Mouse (Mus musculus) right cerebral cortex, postnatal 36 days (tissue): ENCODE measurements at regions not wholly inside any gene's neighbourhood (a gene's known extent, or its start where the extent isn't known, plus 50 kb on each side); places are given as distances from the start of the nearest gene placed in this dataset.
A peak's percentile ranks its signal among the peaks of the same experiment; 100 is the strongest.

Experiments used
- DNase-seq, 2 experiments: peaks; one replicate each; pipeline ENCODE4 v3.0.0; 2022; ENCODE audit warnings: low spot score in 2 of 2, mixed read lengths in 1 of 2

DNA sequence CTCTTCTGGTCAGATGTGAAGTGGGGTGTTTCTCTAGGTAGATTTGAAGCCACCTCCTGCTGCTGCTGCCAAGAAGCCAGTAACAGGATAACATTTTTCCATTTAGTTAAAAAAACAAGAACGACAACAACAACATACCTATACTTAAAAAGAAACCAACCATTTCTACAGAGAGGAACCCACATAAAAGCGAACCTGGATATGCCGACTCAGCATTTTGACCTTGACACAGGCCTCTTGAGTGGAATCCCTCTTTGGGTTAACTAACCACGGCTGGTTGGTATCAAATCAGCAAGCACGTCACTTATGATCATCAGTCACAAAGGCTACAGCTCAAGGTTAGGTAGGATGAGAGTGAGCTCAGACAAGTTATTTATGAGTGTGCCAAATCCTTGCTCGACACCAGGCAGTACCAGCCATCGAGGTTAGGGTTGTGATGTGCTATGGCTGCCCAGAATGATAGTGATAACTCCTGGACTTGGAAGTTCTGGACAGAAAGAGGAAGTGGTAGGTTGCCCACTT is 269.7 kb downstream of the Cbln1 start:
- no peak for DNase-seq

DNA sequence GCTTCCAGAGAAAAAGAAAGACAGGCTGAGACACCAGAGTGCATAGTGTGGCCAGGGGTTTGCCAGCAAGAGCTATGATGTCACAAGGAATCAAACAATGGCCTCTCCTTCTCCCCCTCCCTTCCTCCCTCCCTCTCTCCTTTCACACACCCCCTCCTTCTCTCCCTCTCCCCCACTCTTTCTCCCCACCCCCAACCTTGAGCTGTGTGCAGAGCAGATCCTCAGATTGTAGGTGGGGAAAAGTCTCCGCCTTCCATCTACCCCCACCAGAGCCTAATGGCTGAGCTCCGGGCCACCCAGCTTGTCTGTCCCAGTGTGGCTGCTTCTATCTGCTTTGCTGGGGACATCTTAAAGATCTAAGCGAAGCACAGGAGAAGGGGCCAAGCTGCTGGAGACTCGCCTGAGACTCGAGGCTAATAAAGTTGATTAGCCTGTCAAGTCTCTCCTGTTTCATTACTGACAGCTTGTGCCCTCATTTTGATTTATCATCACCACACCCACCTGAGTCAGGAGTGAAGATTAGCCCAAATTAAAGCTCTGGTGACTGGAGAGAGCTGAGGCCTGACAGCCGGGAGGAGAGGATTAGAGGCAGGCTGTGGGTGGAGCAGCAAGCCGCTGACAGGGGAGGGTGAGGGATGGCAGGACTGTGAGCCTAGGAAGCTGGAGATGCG is 272.8 kb downstream of the Cbln1 start:
- DNase-seq, result no peak

DNA sequence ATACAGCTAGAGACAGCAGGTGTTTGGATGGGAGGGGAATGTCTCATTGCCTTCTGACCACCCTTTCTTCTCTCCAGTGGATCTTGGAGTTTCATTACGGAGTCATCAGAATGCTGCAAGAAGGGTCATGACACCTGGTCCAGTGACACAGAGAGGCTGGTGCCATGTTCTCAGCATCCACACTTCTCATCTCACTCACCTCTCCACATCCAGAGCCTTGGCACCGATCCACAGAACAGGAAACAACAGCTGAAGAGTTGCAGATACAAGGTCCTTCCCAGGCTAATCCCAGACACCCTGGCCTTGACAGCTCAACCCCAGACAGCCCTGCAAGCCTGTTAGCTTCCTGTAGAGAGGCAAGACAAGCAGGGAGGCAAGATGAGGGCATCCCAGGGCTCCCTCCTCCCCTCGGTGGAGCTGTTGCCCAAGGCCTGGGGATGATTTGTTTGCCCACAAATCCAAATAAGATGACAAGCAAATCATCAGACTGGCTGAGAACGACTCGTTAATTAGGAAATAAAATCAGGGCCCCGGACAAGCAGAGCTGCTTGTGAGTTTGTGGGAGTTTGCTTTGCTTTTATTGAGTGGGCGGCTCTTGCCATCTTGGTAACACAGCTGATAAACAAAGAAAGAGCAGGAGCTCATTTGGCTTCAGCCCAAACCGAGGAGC is 274.4 kb downstream of the Cbln1 start:
- DNase-seq, result no peak

DNA sequence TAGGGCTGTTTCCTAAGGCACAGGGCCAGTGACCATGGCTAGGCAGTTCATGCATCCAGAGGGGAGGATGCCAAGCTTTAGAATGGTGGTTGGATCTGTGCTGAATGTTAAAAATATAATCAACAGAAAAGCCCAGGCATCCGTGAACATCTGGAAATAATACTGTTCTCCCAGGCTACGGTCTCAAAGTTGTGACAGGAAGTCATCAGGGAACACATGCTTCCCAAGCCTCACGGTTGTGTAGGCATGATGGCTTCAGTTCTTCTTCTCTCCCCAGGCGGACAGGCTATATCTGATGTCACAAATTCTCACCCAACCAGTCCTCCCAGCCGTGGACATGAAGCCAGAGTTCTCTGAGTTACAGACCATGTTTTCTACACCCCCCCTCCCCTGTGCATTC is 275.4 kb downstream of the Cbln1 start:
- no peak for DNase-seq

DNA sequence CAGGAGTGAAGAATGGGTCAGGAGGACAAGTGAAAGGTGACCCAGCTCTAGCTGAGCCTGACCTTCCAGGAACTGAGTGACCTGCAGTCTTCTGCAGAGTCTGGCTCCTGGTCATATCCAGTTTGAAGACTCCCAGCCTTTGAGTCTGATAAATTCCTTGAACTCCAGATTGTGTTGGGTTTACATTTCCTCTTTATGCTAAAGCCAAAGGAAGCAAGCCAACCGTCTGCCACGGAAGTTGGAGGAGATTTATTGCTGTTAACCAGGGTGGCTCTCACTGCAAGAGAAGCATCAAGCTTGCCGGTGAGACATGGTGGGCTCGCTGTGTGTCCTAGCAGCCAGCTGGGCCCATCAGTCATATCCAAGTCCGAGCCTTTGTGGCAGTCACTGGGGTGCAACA is 276.4 kb downstream of the Cbln1 start:
- DNase-seq, result no peak

DNA sequence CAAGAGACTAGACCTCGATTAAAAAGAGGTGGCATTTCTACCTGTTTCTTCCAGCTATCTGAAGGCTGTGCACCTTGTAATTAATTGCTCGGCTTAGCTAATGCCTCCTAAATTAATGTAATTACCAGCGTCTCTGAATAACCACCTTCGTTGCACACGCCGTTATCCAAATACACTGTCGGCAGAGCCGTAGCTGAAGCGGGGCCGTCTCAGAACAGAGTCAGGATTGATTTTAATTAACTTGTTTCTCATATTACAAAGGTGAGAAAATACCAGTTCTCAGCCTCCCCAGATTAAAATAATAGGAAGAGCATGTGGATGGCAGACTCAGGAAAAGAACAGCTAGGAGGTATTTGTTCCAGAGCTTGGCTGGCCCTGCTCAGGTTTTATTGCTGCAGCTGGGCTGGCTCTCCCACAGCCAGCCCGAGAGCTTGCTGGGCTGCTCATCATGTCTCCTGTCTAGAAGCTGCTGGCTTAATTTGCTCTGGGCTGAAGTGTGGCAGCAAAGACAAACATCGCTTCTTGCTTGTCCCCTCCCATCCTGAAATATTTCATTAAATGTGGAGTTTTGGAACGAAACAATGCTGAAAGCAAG is 282.5 kb downstream of the Cbln1 start:
- no peak for DNase-seq

DNA sequence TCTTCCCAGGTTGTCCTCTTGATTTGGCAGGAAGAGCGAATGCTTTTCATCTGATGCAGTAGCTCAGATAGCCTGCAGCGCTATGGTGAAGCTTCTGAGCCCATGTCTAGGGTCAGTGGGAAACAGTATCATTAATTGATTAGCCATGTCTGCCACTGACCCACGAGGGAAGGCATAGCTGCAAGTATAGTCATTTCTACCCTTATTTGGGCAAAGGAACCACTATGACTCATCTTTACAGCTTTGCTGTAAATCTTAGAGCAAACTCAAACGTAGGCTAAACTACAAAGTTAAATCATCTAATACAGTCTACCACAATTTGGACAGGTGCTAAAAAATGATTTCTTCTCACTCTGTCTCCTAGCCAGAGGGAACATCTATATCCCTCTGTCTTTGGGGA is 289.5 kb downstream of the Cbln1 start:
- DNase-seq, result no peak

DNA sequence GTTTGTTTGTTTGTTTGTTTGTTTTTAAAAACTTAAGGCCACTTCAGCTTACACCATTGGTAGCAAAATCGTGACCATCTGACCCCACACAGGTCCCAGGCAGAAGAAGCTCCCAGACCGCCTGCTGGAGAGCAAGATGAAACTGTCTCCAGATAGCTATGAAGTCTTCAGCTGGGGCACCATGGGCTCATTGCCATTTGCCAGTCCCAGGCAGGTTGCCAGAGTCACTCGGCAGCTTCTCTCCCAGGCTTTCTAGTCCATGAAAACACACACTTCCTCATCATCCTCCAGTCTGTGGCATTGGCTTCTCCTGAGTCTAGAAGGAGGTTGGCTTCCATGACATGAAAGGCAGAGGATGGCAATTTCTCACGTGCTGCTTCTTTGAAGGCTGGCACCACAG is 293.5 kb upstream of the N4bp1 start:
- no peak for DNase-seq

DNA sequence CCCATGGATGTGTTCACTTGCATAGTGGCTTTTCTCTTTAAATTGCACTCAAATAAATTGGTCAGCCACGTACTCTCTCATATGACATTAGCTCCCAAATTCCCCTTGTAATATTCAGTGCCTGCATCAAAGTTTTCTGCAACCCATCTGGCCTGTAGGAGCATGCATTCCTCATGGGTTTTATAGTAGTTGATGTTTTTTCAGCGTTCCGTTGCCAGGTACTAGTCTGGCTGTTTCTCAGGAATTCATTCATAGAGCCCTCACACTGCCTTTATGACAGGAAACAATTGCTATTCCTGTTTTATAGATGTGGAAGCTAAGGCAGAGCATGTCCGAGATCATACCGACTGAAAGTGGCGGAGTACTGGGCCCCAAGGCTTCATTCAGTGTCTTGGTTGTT is 292.6 kb upstream of the N4bp1 start:
- DNase-seq, result no peak

DNA sequence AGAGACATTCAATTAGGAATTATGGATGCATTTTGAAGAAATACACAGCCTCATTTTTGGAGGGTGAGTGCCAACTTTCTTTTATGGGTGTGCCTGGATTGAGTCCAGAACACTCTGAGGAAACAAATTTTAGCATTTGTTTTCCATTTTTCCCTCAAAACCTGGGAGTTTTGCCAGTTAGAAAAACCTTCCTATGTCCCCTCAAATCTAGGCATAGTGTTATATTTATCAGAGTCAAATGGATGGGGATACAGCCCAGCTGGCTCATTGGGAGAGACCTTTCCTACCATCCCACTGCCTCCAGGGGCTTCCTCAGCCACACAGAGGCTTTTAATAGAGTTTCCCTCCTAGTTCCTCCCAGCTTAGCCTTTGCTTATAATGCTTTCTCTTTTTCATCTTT is 290.0 kb upstream of the N4bp1 start:
- no peak for DNase-seq

DNA sequence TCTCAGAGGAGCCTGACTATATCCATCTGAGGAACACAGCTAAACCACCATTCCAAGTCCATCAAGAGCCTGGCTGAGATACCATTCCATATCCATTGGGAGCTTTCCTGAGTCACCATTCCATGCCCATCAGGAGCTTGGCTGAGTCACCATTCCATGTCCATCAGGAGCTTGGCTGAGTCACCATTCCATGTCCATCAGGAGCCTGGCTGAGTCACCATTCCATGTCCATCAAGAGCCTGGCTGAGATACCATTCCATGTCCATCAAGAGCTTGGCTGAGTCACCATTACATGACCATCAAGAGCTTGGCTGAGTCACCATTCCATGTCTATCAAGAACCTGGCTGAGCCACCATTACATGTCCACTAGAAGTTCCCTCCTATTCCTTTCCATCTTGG is 288.7 kb upstream of the N4bp1 start:
- DNase-seq, result no peak

DNA sequence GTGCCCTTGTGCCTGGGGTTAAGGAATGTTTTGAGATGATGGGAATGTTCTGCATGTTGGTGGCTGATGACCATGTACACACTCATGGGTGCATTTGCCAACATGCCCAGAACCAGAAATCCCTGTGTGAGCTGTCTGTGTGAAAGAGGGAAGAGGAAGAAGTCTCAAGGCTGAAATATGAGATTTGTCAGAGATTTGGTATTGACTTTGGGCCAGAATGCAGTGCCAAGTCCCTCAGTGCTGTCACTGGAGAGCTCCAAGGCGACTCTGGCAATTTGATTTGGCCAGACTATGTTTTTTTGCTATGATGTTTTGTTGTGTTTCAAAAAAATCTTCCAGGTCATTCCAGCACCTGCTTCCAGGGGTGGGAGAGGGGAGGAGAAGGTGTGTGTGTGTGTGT is 281.7 kb upstream of the N4bp1 start:
- no peak for DNase-seq

DNA sequence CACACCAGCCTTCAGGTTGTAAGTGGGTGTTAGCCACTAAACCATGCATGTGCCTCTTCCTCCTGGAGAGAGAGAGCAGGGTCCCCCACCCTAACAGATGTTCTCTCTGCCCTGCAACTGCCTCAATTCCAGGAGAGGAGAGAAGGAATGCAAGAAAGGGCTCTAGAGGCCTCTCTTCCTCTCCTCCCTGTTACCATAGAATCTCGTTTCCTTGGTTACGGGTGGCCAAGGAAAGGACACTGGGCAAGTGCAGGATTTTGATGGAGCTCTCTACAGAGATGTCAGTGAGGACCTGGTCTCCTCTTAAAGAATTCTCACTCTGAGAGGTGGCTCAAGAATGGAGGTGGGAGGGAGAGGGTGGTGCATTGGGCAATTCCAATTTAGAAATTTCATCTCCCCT is 275.4 kb upstream of the N4bp1 start:
- DNase-seq, result no peak

DNA sequence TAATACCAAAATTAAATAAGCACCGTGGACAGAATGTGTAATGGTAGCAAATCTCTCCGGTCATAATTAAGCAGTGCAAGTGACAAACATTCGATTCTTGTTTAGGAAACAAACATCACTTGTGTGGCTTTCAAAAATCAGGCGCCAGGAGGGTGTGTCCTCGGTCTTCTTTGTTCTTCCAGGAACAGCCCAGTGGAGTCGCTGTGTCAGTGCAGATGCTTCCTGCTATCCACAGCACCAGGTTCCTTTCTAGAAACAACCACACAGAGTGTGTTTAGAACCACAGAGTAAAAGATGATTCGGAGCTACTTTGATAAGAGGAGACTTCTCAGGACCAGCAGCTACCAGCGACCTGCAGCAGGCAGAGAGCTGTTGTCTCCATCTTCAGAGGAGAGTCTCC is 273.3 kb upstream of the N4bp1 start:
- no peak for DNase-seq

DNA sequence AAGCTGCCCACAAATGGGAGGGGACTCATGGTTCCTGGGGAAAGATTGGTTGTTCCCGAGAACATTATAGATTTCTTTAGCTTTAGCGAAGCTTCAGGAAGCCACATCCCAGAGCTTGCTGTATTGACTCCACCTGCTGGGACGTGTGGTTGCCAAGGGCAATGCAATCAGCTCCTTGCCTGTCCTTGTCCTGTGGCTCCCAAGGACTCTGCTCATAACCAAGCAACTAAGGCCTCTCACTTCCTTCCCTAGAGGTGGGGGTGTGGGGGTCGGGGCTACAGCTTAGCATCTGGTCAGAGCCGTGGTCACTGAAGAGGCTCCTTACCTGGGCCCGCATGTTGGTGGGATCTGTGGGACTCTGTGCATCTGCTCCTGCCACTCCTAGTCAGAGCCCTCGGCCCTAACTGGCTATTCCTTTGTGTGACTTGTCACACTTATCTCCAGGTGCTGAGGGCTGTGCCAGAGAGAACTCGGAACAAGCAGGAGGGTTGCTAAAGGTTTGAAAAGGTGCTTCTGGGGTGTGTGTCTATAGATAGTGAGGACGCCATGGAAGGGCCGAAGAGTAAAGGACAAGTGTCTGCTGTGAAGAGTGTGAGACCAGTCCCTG is 270.9 kb upstream of the N4bp1 start:
- DNase-seq, result no peak

DNA sequence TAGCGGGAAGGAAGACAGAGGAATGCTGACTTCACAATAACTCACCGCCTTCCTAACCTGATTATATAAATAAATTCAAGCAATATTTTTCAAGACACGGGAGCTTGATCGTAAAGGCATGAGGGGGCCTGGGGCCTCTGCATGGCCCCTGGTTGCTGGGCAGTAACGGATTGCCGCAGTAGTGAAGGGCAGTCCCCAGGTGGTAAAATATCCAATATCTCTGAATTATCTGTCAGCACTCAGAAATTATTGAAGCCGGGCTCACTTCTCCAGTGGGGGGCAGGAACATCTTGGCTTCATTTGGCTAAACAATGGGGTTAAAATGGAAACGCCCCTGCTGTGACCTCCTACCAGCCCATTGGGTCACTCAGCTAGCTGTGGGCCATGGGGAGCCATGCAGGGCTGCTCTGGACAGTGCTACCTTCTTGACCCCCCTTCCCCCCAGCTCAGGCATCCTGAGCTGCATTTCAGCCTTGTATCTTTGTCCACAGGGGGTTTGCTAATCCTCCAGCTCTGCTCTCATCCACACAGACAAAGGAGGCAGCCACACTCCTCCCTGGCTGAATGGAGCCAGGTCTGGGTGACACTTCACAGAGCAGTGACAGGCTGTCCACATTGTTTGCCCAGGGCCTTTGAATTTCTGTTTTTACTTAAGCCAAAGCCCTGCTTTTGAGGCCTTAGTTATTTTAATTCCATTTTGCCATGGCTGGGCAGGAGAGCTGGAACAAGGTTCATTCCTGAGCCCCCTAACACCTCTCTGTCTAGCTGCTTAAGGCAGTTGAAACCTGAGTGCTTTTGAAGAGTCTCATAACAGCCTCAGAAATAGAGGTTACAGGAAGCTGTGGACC is 267.2 kb upstream of the N4bp1 start:
- no peak for DNase-seq

DNA sequence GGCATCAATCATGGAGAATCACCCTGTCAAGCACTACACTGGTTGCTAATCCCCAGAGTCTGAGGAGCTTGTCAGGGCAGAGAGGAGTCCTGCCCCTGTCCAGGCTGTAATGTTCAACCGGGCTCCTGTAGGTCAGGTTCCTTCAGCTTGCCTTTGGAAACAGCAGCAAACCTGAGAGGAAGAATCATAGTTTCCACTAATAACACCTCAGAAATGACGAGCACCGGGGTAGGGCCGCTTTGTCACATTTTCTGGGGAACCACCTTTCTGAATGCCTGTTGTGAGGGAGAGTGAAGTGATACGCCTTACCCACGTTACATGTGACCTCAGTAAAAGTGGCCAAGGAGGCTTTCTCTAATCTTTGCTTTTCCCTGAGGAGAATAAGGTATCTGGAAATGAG is 263.8 kb upstream of the N4bp1 start:
- no peak for DNase-seq

DNA sequence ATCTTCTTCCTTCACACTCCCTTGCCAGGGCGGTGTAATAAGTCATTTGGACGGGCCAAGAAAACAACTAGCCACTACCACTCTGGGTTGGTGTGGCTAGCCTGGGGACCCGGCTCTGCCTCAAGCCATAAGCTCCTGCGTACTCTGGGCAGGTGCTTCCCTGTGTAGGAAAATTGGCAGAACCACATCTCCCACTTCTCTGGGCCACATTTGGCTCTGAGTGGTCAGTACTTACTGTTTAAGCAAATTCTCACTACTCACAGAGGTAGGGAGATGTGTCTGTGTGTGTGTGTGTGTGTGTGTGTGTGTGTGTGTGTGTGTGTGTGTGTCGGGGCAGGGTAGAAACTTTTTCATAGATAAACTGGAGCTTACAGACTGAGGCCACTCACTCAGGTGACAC is 262.6 kb upstream of the N4bp1 start:
- DNase-seq, result no peak

DNA sequence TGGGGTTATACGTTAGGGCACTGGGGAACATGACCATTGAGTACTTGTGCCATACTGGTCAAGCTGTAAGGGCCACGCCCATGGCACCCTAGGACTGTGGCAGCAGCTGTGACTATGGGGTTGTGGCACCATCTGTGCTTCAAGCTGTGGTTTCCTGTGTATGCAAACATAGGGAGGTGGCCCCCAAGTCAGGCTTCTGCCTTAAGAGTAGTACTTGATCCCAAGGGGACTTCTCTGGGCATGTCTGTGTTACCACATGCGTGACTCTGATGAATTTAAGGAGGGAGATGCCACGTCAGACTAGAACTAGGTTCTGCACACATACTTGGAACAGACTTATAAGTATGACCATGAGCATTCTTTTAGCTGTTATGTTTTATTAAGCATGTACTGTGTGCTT is 252.4 kb upstream of the N4bp1 start:
- no peak for DNase-seq

DNA sequence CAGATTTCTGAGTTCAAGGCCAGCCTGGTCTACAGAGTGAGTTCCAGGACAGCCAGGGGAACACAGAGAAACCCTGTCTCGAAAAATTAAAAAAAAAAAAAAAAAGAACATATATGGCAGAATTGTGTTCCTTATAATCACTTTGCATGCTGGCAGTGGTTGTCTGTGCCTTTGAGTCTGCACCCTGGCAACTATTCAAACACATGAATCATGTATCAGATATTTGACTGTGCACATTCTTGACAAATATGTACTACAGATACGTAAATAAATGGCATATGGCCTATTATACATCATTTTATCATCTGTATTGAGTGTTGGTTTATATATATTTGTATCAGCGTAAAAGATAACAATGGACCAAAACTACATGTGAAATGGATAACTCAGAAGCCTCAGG is 246.7 kb upstream of the N4bp1 start:
- no peak for DNase-seq

DNA sequence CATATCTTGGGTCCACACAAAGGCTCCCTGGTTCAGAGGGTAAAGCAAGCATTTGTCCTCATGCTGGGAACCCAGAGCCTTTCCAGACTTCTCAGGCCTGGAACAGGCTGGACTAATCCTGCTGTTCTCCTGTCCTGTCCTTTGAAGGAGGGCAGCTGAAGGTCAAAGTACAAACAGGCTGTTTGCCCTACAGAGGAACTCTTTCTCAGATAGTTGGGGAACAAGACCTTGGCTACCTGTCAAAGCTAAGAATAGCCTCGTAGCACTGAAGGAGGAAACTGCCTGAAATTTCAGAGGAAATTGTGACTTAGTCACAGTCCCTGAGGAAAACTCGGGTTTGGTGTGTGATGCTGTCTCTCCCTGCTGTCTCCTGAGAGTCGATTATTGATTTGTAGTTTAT is 245.6 kb upstream of the N4bp1 start:
- no peak for DNase-seq

DNA sequence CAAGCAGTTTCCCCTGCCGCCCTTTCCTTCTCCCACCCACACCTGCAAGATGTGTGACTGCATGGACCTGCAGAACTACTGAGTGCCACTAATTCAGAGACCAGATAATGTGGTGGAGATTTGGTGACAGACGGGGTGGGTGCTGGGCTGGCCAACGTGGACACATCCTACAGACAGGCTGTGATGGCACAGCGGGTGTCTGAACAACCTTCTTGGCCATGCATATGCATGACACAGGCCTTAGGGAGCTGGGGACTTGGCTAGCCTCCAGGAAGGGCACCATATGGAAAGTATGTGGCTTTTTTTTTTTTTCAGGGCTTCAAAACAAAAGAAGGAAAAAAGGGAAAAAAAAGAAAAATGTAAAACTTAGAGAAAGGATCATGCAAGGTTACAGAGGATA is 243.5 kb upstream of the N4bp1 start:
- peak; percentile 4 to 31 for DNase-seq
